Mouse (Mus musculus) stomach, postnatal 0 days (tissue): ENCODE data around the gene Mkrn2.

Source experiments
- CTCF ChIP-seq: IDR thresholded peaks from 2 replicates; pipeline ENCODE4 v1.5.1; 2016; ENCODE audit warnings: antibody characterized with exemption, low read depth, mild to moderate bottlenecking, moderate library complexity
- EP300 ChIP-seq: optimal IDR thresholded peaks from 2 replicates; pipeline ENCODE3; 2016; ENCODE audit warnings: antibody characterized with exemption

GRCm38 (mm10) chr6:115601322-115601714 is 384 bp upstream of the Mkrn2 start:
- TF ChIP-seq CTCF, result peak; percentile 20; the same call in 1 of the 2 replicates
- no peak for TF ChIP-seq EP300
